Mouse (Mus musculus) CD4-positive naive resting alpha-beta T cell, adult 76 days (primary cell): ENCODE results near the gene Med10. TPM values are rescaled to one million over a fixed set of nuclear protein-coding genes. Genes with fewer than 3 reads are reported as not detected.

Source experiments
- total RNA-seq: library from RNA; stranded (reverse); gene quantifications from one replicate; pipeline ENCODE4 v1.2.4, GENCODE M21; 2023

Med10 gene
- total RNA-seq: 84.6 TPM

GRCm38 (mm10) chr13:69802095-69802494 is at the start of gene Med10:
TSS of gene Med10 (plus strand) at chr13:69802395.

Other genes starting within 250 kb of the Med10 start
- gene Srd5a1, start 191.0 kb upstream of the Med10 start, total RNA-seq: 0.26 TPM
- gene Ube2ql1, start 62.5 kb upstream of the Med10 start, total RNA-seq: not detected